ENCODE assay signal across 25 mouse cellular contexts in genomic region chr14:20995497-20995896, GRCm38 (mm10).
"Had no signal": no experiment of that assay in that cellular context is flagged by ENCODE, and none has a peak within 500 bp of the region (broad histone marks: within the 10 kb centered on the region; RNA-seq: fewer than 3 reads in every experiment).

No protein-coding gene starts in this region.

- ATAC-seq: midbrain, embryonic 15.5 days had no signal

- H3K9ac ChIP-seq: kidney, embryonic 15.5 days; limb, embryonic 12.5 days; limb, embryonic 15.5 days; lung, embryonic 15.5 days; midbrain, embryonic 12.5 days; midbrain, embryonic 15.5 days; neural tube, embryonic 12.5 days; neural tube, embryonic 15.5 days had no signal

- H3K9me3 ChIP-seq: kidney, embryonic 15.5 days; limb, embryonic 15.5 days; lung, embryonic 15.5 days; midbrain, embryonic 12.5 days; midbrain, embryonic 15.5 days; neural tube, embryonic 12.5 days; neural tube, embryonic 15.5 days had no signal

- H3K27ac ChIP-seq: kidney, embryonic 15.5 days; left cerebral cortex, adult 2 months; limb, embryonic 12.5 days; limb, embryonic 15.5 days; midbrain, embryonic 12.5 days; midbrain, embryonic 15.5 days; neural tube, embryonic 12.5 days; neural tube, embryonic 15.5 days; stomach, postnatal 0 days had no signal

- H3K4me1 ChIP-seq: kidney, embryonic 15.5 days; limb, embryonic 12.5 days; limb, embryonic 15.5 days; midbrain, embryonic 12.5 days; midbrain, embryonic 15.5 days; neural tube, embryonic 12.5 days; neural tube, embryonic 15.5 days had no signal

- DNase-seq: kidney, adult 11 months; kidney, adult 8-10 months; kidney, postnatal 10 days; kidney, postnatal 36 days; layer of hippocampus, postnatal 36 days; left cerebral cortex, postnatal 4 days; lung, adult 18-20 months; lung, postnatal 10 days; lung, postnatal 36 days; right cerebral cortex, adult 18-20 months; right cerebral cortex, postnatal 14 days; right cerebral cortex, postnatal 4 days; thymus, adult 2 months; thymus, postnatal 14 days; thymus, postnatal 4 days had no signal

- H3K36me3 ChIP-seq: midbrain, embryonic 15.5 days; neural tube, embryonic 15.5 days had no signal

- H3K4me3 ChIP-seq: kidney, embryonic 15.5 days; left cerebral cortex, adult 2 months; limb, embryonic 12.5 days; limb, embryonic 15.5 days; lung, embryonic 15.5 days; midbrain, embryonic 12.5 days; midbrain, embryonic 15.5 days; neural tube, embryonic 12.5 days; neural tube, embryonic 15.5 days had no signal

- H3K4me2 ChIP-seq: kidney, embryonic 15.5 days; limb, embryonic 12.5 days; limb, embryonic 15.5 days; lung, embryonic 15.5 days; midbrain, embryonic 12.5 days; midbrain, embryonic 15.5 days; neural tube, embryonic 12.5 days; neural tube, embryonic 15.5 days had no signal

- H3K27me3 ChIP-seq: kidney, embryonic 15.5 days; limb, embryonic 12.5 days; limb, embryonic 15.5 days; lung, embryonic 15.5 days; midbrain, embryonic 12.5 days; midbrain, embryonic 15.5 days; neural tube, embryonic 12.5 days; neural tube, embryonic 15.5 days had no signal
